Mouse (Mus musculus) MEL (cell line): Measurements from ENCODE around the gene Cacng2.

ENCODE experiments used
- CHD1 ChIP-seq: IDR thresholded peaks from 2 replicates; pipeline ENCODE4 v1.6.1; 2012; ENCODE audit warnings: low read depth, mild to moderate bottlenecking, inconsistent platforms, low read length, improper control_type of control experiment
- CTCF ChIP-seq, 3 experiments: IDR thresholded peaks in 2 of 3; conservative IDR thresholded peaks in 1 of 3; 2 replicates each; pipeline ENCODE4 v1.5.1; 2011 to 2012; ENCODE audit warnings: low read length in 3 of 3, low read depth in 2 of 3, mild to moderate bottlenecking in 2 of 3, improper control_type of control experiment in 1 of 3, inconsistent platforms in 1 of 3, mixed read lengths in 1 of 3, moderate library complexity in 1 of 3; ENCODE audit not compliant: control insufficient read depth in 1 of 3, insufficient read depth in 1 of 3, poor library complexity in 1 of 3, severe bottlenecking in 1 of 3
- E2F4 ChIP-seq: IDR thresholded peaks from 2 replicates; pipeline ENCODE4 v1.6.1; 2011; ENCODE audit warnings: low read depth, low read length, improper control_type of control experiment, borderline replicate concordance
- GABPA ChIP-seq: IDR thresholded peaks from 2 replicates; pipeline ENCODE4 v1.6.1; 2012; ENCODE audit warnings: low read depth, mild to moderate bottlenecking, inconsistent platforms, low read length, improper control_type of control experiment, moderate library complexity
- GATA1 ChIP-seq: IDR thresholded peaks from 2 replicates; pipeline ENCODE4 v1.6.1; 2011; ENCODE audit warnings: low read depth, low read length, improper control_type of control experiment
- JUND ChIP-seq: IDR thresholded peaks from 2 replicates; pipeline ENCODE4 v1.6.1; 2011; ENCODE audit warnings: low read depth, mild to moderate bottlenecking, improper control_type of control experiment, low read length
- MAFK ChIP-seq: IDR thresholded peaks from 2 replicates; pipeline ENCODE4 v1.6.1; 2011; ENCODE audit warnings: low read depth, mild to moderate bottlenecking, low read length, improper control_type of control experiment, borderline replicate concordance
- MAX ChIP-seq: IDR thresholded peaks from 2 replicates; pipeline ENCODE4 v1.6.1; 2011; ENCODE audit warnings: low read length, improper control_type of control experiment
- MYB ChIP-seq: IDR thresholded peaks from 2 replicates; pipeline ENCODE4 v1.6.1; 2011; ENCODE audit warnings: mild to moderate bottlenecking, low read depth, low read length, improper control_type of control experiment
- POLR2A ChIP-seq, 2 experiments: IDR thresholded peaks; 2 replicates each; pipeline ENCODE4 v1.6.1; 2011 to 2012; ENCODE audit warnings: low read length in 2 of 2, mild to moderate bottlenecking in 2 of 2, control low read depth in 1 of 2, improper control_type of control experiment in 1 of 2, low read depth in 1 of 2, moderate library complexity in 1 of 2; ENCODE audit not compliant: control insufficient read depth in 1 of 2, insufficient read depth in 1 of 2, poor library complexity in 1 of 2
- SMC3 ChIP-seq: IDR thresholded peaks from 2 replicates; pipeline ENCODE4 v1.6.1; 2011; ENCODE audit warnings: low read depth, low read length, improper control_type of control experiment
- UBTF ChIP-seq: IDR thresholded peaks from 2 replicates; pipeline ENCODE4 v1.6.1; 2012; ENCODE audit warnings: low read depth, mild to moderate bottlenecking, inconsistent platforms, low read length, improper control_type of control experiment, moderate library complexity, borderline replicate concordance; ENCODE audit not compliant: insufficient read depth
- ZC3H11A ChIP-seq: IDR thresholded peaks from 2 replicates; pipeline ENCODE4 v1.6.1; 2012; ENCODE audit warnings: low read depth, mild to moderate bottlenecking, inconsistent platforms, low read length, improper control_type of control experiment

DNA sequence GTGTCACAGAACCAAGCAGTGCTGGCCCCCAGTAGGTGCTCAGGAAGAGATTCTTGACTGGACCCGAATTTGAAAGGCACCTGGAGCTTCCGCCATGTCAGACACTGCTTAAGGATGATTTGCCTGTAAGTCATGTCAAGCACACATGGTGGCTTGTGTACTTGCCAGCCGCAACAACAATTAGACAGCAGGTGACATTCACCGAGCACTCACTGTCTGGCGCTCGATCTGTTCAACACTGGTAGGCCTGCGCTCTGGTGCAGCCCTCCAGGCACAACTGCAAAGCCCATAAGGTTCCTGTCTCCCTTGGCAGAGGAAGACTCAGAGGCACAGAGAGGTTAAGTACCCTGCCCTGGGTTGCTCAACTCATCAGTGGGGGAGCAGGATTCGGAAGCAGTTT is 77.1 kb downstream of the Cacng2 start:
- no peak for TF ChIP-seq MAX
- no peak for TF ChIP-seq CTCF (IDR thresholded peaks at IDR 0.05 in 2 of 3, conservative IDR thresholded peaks at IDR 0.05 in 1 of 3; ENCODE audit: control insufficient read depth in 1 of 3, insufficient read depth in 1 of 3, low read depth in 2 of 3, low read length in 3 of 3, poor library complexity in 1 of 3, severe bottlenecking in 1 of 3)
- TF ChIP-seq CHD1, result no peak
- no peak for TF ChIP-seq ZC3H11A
- no peak for TF ChIP-seq POLR2A (IDR thresholded peaks at IDR 0.05; ENCODE audit: control insufficient read depth in 1 of 2, insufficient read depth in 1 of 2, low read depth in 1 of 2, low read length in 2 of 2, poor library complexity in 1 of 2)
- no peak for TF ChIP-seq MAFK
- TF ChIP-seq E2F4, result no peak
- no peak for TF ChIP-seq GABPA
- no peak for TF ChIP-seq GATA1
- TF ChIP-seq JUND, result no peak
- no peak for TF ChIP-seq MYB
- TF ChIP-seq SMC3, result no peak
- no peak for TF ChIP-seq UBTF
